ENCODE assay signal across 10 mouse cellular contexts in the genomic region with DNA sequence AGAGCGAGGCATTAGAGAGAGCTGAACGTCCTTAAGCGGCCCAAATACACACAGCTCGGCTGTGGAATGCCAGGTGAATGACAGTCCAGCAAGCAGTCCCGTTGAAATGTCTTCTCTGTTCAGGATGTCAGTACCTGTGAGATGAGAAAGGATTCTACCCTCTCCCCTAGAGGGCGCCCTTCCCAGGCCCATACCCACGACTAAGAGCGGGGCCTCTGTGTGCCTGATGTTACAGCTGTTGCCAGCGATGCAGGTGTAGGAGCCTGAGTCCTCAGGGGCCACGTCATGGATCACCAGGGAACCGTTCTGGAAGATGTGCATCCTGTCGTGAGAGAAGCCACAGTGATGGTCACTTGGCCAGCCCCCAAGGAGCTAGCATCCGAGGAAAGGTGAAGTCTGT. TPM values are rescaled to one million over a fixed set of nuclear protein-coding genes. Genes with fewer than 3 reads are reported as not detected.
DNase-seq lines count a peak whose midpoint lies in the region; ATAC-seq and TF ChIP-seq lines count a peak whose summit lies in the region.
"Had no signal": no experiment of that assay in that cellular context is flagged by ENCODE, and none has a peak within 500 bp of the region (broad histone marks: within the 10 kb centered on the region; RNA-seq: fewer than 3 reads in every experiment).

No protein-coding gene starts in this region.

- no peak for TF ChIP-seq POLR2A in lung, adult 2 months (IDR thresholded peaks at IDR 0.05; ENCODE audit: borderline replicate concordance, extremely low read depth, low read depth, low read length)

- peak; percentile 63 for DNase-seq in CD4-positive, CD25-positive, alpha-beta regulatory T cell, adult 2 months (ENCODE audit: low read depth, low spot score)
- DNase-seq in lung, adult 2 months: peak; percentile 42
- DNase-seq in lung, postnatal 25 days (ENCODE audit: low spot score): no peak
- peak; percentile 43 to 49 for DNase-seq in kidney, postnatal 4 days
- DNase-seq in thymus, postnatal 25 days: peak; percentile 47
- no peak for DNase-seq in embryo, embryonic 11 days
- DNase-seq in hindbrain, embryonic 14.5 days (ENCODE audit: low spot score): no peak

- 80% methylated on average over 13 of the region's 13 CpGs for WGBS in lung, adult 2 months
- 90% methylated on average over 13 of the region's 13 CpGs for WGBS in hindbrain, embryonic 14.5 days

- ATAC-seq in CD4-positive, CD25-positive, alpha-beta regulatory T cell, adult 4 months: no peak
- no peak for ATAC-seq in hindbrain, embryonic 14.5 days (ENCODE audit: low FRiP score)
- ATAC-seq: forebrain, embryonic 15.5 days had no signal

- H3K36me3 ChIP-seq in hindbrain, embryonic 14.5 days (replicated peaks; ENCODE audit: control insufficient read depth, insufficient read depth): peaks cover 91% of the 10 kb centered on the region

- H3K27me3 ChIP-seq in hindbrain, embryonic 14.5 days (ENCODE audit: control insufficient read depth, insufficient read depth, low read length): no peaks in the 10 kb centered on the region
- H3K27me3 ChIP-seq: forebrain, embryonic 15.5 days; limb, embryonic 15.5 days had no signal

- no peak overlapping the region for H3K27ac ChIP-seq in hindbrain, embryonic 14.5 days
- H3K27ac ChIP-seq: forebrain, embryonic 15.5 days; limb, embryonic 15.5 days had no signal

- no peaks in the 10 kb centered on the region for H3K4me1 ChIP-seq in lung, adult 2 months (ENCODE audit: control insufficient read depth, insufficient read depth, low read length)
- no peaks in the 10 kb centered on the region for H3K4me1 ChIP-seq in hindbrain, embryonic 14.5 days (replicated peaks; ENCODE audit: control insufficient read depth, insufficient read depth, low read length)
- H3K4me1 ChIP-seq: forebrain, embryonic 15.5 days; limb, embryonic 15.5 days had no signal

- no peak overlapping the region for H3K4me3 ChIP-seq in lung, adult 2 months (replicated peaks; ENCODE audit: extremely low read depth, low read depth, low read length)
- H3K4me3 ChIP-seq in hindbrain, embryonic 14.5 days (replicated peaks; ENCODE audit: low read length): no peak overlapping the region
- H3K4me3 ChIP-seq: forebrain, embryonic 15.5 days; limb, embryonic 15.5 days had no signal

- no peaks in the 10 kb centered on the region for H3K9me3 ChIP-seq in hindbrain, embryonic 14.5 days (ENCODE audit: control insufficient read depth, low read length)
- H3K9me3 ChIP-seq: forebrain, embryonic 15.5 days; limb, embryonic 15.5 days had no signal

- H3K4me2 ChIP-seq in hindbrain, embryonic 14.5 days (replicated peaks): no peak overlapping the region
- H3K4me2 ChIP-seq: forebrain, embryonic 15.5 days; limb, embryonic 15.5 days had no signal

- no peak overlapping the region for H3K9ac ChIP-seq in hindbrain, embryonic 14.5 days
- H3K9ac ChIP-seq: forebrain, embryonic 15.5 days; limb, embryonic 15.5 days had no signal

- TF ChIP-seq CTCF in lung, adult 2 months (IDR thresholded peaks at IDR 0.05; ENCODE audit: insufficient read depth, low read length): peak; percentile 45; the same call in 1 of the 2 replicates

RNA-seq across cellular contexts. Expression of gene Srf, which starts 20.1 kb away (rescaled TPM):
- 1 to 10 TPM; 7.3 to 8.2 TPM for polyA plus RNA-seq in CD4-positive, CD25-positive, alpha-beta regulatory T cell, adult 4 months (2017; shearing (Covaris generic))
- 162 and 190 TPM in 2 replicates for polyA plus RNA-seq in lung, adult 2 months (2012; rRNA removed)
- 5.2 and 6.5 TPM in 2 replicates for polyA plus RNA-seq in hindbrain, embryonic 14.5 days (2014; fragmentation: Nextera tagmentation; extraction: Ambion mirVana)

RNA-seq across cellular contexts. Expression of gene Cul9, which starts 29.9 kb away (rescaled TPM):
- 1 to 10 TPM; 4.2 to 5.6 TPM for polyA plus RNA-seq in CD4-positive, CD25-positive, alpha-beta regulatory T cell, adult 4 months (2017; shearing (Covaris generic))
- 25.3 and 27.5 TPM in 2 replicates for polyA plus RNA-seq in lung, adult 2 months (2012; rRNA removed)
- 14.6 and 14.7 TPM in 2 replicates for polyA plus RNA-seq in hindbrain, embryonic 14.5 days (2014; fragmentation: Nextera tagmentation; extraction: Ambion mirVana)

RNA-seq across cellular contexts. Expression of gene Ptk7, which starts 53.2 kb away (rescaled TPM):
- polyA plus RNA-seq in CD4-positive, CD25-positive, alpha-beta regulatory T cell, adult 4 months (2017; shearing (Covaris generic)): not detected
- polyA plus RNA-seq in lung, adult 2 months (2012; rRNA removed): 52.6 and 57.3 TPM in 2 replicates
- 19.2 and 20.6 TPM in 2 replicates for polyA plus RNA-seq in hindbrain, embryonic 14.5 days (2014; fragmentation: Nextera tagmentation; extraction: Ambion mirVana)

Comparison
In these comparisons a context has a peak if more than half of its experiments do, and no peak if none do; other contexts are left out.
1. DNase-seq: peak in CD4-positive, CD25-positive, alpha-beta regulatory T cell, adult 2 months (single experiment), lung, adult 2 months (single experiment), kidney, postnatal 4 days (2 of 2) and thymus, postnatal 25 days (single experiment); none in lung, postnatal 25 days (single experiment), embryo, embryonic 11 days (single experiment) and hindbrain, embryonic 14.5 days (single experiment).
2. RNA of gene Srf, which starts 20.1 kb away (polyA plus RNA-seq): 162 to 190 TPM in lung, adult 2 months; 7.3 to 8.2 TPM in CD4-positive, CD25-positive, alpha-beta regulatory T cell, adult 4 months and 5.2 to 6.5 TPM in hindbrain, embryonic 14.5 days; every median in the first group is over 10 times any median in the second.
3. RNA of gene Ptk7, which starts 53.2 kb away (polyA plus RNA-seq): 52.6 to 57.3 TPM in lung, adult 2 months and 19.2 to 20.6 TPM in hindbrain, embryonic 14.5 days; not detected in CD4-positive, CD25-positive, alpha-beta regulatory T cell, adult 4 months; every median in the first group is over 10 times any median in the second.